Mouse (Mus musculus): ENCODE data around the gene Kdm8.

DNA sequence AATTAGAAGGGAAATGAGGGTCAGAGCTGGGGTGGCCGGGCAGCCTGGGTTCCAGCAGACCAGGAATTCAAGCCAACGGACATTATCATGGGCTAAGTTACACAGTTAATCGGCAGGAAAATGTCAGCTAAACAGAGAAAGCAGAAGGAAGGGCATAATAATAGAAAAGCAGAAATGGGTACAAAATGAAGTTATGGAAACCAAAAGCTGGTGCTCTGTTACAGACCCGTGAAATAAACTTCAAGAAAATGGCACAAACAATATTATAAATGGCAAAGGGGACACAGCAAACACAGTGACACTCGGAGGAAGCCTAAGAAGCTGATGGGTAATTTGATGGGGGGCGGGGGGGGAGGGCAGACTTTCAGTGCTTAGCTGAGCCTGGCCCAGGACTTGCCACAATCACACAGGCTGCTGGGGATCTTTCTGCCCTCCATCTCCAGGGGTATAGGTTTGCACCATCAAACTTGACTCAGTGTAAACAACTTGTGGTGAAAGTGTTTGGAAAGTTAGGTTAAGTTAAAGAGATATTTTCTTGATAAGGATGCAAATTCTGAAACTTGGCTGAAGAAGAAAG, 51.5 kb downstream of the Kdm8 start:
- TF ChIP-seq CTCF (IDR thresholded peaks at IDR 0.05) (no peak), EP300 (IDR thresholded peaks at IDR 0.05) (no peak)
